Mouse (Mus musculus) heart, postnatal 0 days (tissue): ENCODE data around the gene Atxn1. TPM values are rescaled to one million over a fixed set of nuclear protein-coding genes. Genes with fewer than 3 reads are reported as not detected.

Experiments used
- ATAC-seq: fragments of 200-750 bp; cut with Nextera tagmentation; 2 replicates; pipeline ENCODE4 v1.8.0; 2017; ENCODE audit warnings: low read depth, moderate number of reproducible peaks, moderate library complexity; ENCODE audit not compliant: insufficient read depth
- DNase-seq: peaks from one replicate; pipeline ENCODE4 v3.0.0-alpha.2; 2016; ENCODE audit warnings: low spot score
- H3K27ac ChIP-seq: fragments of 300-500 bp; sonication (generic); 2 replicates; pipeline ENCODE4 v1.5.1; 2014; ENCODE audit warnings: low read depth, mild to moderate bottlenecking
- H3K27me3 ChIP-seq: fragments of 300-500 bp; sonication (generic); 2 replicates; pipeline ENCODE4 v1.6.1; 2014; ENCODE audit warnings: low read length, mixed read lengths; ENCODE audit not compliant: control insufficient read depth, insufficient read depth
- H3K36me3 ChIP-seq: fragments of 300-500 bp; sonication (generic); replicated peaks from 2 replicates; pipeline ENCODE4 v1.6.1; 2014; ENCODE audit warnings: low read length, mixed read lengths; ENCODE audit not compliant: control insufficient read depth, insufficient read depth
- H3K4me1 ChIP-seq: fragments of 300-500 bp; sonication (generic); 2 replicates; pipeline ENCODE4 v1.6.1; 2014; ENCODE audit warnings: antibody characterized with exemption; ENCODE audit not compliant: control insufficient read depth, insufficient read depth
- H3K4me2 ChIP-seq: fragments of 300-500 bp; sonication (generic); 2 replicates; pipeline ENCODE4 v1.6.1; 2014; ENCODE audit warnings: low read depth, mild to moderate bottlenecking, low read length, moderate library complexity
- H3K4me3 ChIP-seq: fragments of 300-500 bp; sonication (generic); 2 replicates; pipeline ENCODE4 v1.5.1; 2014; ENCODE audit warnings: low read depth, low read length
- H3K9ac ChIP-seq: fragments of 300-500 bp; sonication (generic); replicated peaks from 2 replicates; pipeline ENCODE4 v1.6.1; 2014; ENCODE audit warnings: low read depth, low read length, mixed read lengths
- H3K9me3 ChIP-seq: fragments of 300-500 bp; sonication (generic); replicated peaks from 2 replicates; pipeline ENCODE4 v1.6.1; 2016; ENCODE audit warnings: low read length; ENCODE audit not compliant: control insufficient read depth
- CTCF ChIP-seq: IDR thresholded peaks from 2 replicates; pipeline ENCODE4 v1.5.1; 2016; ENCODE audit warnings: antibody characterized with exemption, control low read depth, low read depth
- EP300 ChIP-seq: IDR thresholded peaks from 2 replicates; pipeline ENCODE4 v1.6.1; 2016; ENCODE audit warnings: antibody characterized with exemption, low read depth
- WGBS: fragments of 180-500 bp; shearing (Covaris S2); extraction: QIAGEN DNeasy Blood & Tissue Kit; methylation state at CpG from one replicate; pipeline ENCODE4 v1.1.7; 2014; 5-methylcytosine and 5-hydroxymethylcytosine counted together
- polyA plus RNA-seq: library from polyadenylated mRNA; unstranded; fragments of >200 nt; fragmentation: Nextera tagmentation; extraction: Ambion mirVana; gene quantifications from 2 replicates; pipeline ENCODE4 v1.2.1, GENCODE M21; 2015
- total RNA-seq: library from RNA; depleted of rRNA; stranded (reverse); fragments of >200 nt; gene quantifications from 2 replicates; pipeline ENCODE4 v1.2.3, GENCODE M21; 2014; ENCODE audit warnings: low replicate concordance

The Atxn1 gene
- total and polyA plus RNA-seq, 2 experiments from 2014 or later = 10.3 to 15.0 TPM

DNA sequence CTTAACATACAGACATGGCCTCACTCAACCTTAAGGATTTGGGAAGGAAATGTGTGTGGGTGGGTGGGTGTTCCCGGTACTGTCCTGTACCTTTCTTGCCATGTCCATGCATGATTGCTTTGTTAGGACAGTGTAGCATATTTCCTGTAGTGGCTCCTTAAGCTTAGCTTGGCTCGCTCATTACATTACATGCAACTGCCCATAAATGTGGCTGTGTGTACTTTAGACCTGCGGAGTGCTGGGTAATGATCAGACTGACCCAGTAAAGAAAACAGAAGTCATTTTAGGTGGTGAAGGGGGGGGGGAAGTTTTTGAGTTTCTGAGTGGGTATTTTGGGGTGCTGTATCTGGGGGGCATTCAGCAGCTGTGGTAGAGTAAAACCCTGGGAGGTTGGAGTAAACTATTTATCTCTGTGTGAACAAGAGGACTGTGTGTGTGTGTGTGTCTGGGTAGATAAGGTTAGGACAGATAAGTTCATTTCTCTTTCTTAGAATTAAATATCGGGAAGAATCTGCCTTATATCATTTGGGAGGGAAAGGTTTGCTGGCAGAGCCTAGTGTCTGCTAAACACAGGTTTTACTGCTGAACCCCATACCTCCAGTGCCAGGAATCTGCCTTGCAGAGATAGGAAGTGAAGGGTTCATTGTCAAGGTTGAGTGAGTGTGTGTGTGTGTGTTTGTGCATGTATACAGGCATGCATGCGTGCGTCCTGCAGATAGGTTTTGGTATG, 452.9 kb downstream of the Atxn1 start:
- no peak for TF ChIP-seq CTCF
- no peak for TF ChIP-seq EP300
- H3K4me3 ChIP-seq = no peak overlapping the region
- H3K9ac ChIP-seq = no peak overlapping the region; the same call in 1 of the 2 replicates
- no peaks in the 10 kb centered on the region for H3K27me3 ChIP-seq
- H3K36me3 ChIP-seq = peaks cover 9% of the 10 kb centered on the region
- H3K9me3 ChIP-seq = no peaks in the 10 kb centered on the region
- H3K27ac ChIP-seq = peak overlapping the region; percentile 47
- no peak for DNase-seq
- no peak overlapping the region for H3K4me2 ChIP-seq
- 49% methylated on average over 6 of the region's 6 CpGs for WGBS
- ATAC-seq = no peak
- peaks cover 59% of the 10 kb centered on the region for H3K4me1 ChIP-seq

DNA sequence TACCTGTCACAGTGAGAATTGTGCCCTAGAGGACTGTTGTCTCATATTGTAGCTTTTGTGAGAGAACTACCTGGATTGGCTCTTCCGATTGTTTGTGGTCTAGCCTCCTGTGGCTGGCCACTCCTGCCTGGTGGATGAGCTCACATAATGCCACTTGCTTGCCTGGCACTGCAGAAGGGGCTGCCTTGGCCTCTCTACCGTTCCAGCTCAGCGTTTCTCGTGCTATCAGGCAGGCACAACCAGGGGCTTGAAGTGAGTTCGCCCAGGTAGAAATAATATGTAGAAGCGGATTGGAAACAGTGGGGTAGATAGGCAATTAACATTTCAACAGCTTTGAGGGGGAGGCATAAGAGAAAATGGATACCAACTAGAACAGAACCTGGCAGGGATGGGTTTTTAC, 455.4 kb downstream of the Atxn1 start:
- Histone ChIP-seq H3K9me3 (no peaks in the 10 kb centered on the region), H3K27me3 (no peaks in the 10 kb centered on the region), H3K27ac (0 out of 2 replicates have a peak overlapping the region, but pooled peaks have one; percentile 4), H3K4me2 (peak overlapping the region; percentile 89), H3K9ac (peak overlapping the region; percentile 79), H3K36me3 (no peaks in the 10 kb centered on the region), H3K4me1 (peaks cover 44% of the 10 kb centered on the region), H3K4me3 (peak overlapping the region; percentile 57)
- no peak for TF ChIP-seq CTCF
- no peak for TF ChIP-seq EP300
- WGBS = 52% methylated on average over 6 of the region's 6 CpGs
- DNase-seq (no peak), ATAC-seq (no peak)

DNA sequence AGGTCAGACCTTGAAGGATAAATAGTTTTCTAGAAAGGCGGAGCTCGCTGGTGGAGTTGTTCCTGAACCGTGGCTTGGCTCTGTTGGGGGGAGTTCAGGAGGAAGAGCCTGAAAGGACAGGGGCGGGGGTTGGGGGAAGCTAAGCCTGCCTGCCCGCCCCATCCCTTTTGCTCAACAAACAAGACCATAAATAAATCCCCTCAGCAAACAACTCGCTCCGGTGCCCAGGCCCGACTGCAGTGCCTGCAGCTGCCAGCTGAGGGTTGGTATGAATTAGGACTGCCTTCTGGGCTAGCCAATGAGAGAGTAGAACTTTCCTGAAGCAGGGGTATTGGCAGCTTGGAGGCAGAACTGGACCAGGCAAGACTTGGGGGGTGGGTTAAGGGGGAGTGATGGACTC, 456.3 kb downstream of the Atxn1 start:
- H3K4me1 ChIP-seq = peaks cover 36% of the 10 kb centered on the region
- TF ChIP-seq CTCF (peak; percentile 22), EP300 (no peak)

GRCm38 (mm10) chr13:45507274-45508229, 457.3 kb downstream of the Atxn1 start, which contains the start of gene Gmpr:
Gmpr (plus strand) TSS chr13:45507444.
- Histone ChIP-seq H3K36me3 (no peaks in the 10 kb centered on the region), H3K9ac (peak within 1 kb of the TSS; percentile 79), H3K9me3 (no peaks in the 10 kb centered on the region), H3K27ac (peak within 1 kb of the TSS; percentile 92), H3K4me2 (peak within 1 kb of the TSS; percentile 89), H3K4me1 (peaks cover 26% of the 10 kb centered on the region), H3K4me3 (peak within 1 kb of the TSS; percentile 57), H3K27me3 (no peaks in the 10 kb centered on the region)
- WGBS = 1% methylated on average over 61 of the region's 63 CpGs
- TF ChIP-seq EP300 (no peak; the same call in 1 of the 2 replicates), CTCF (peak; percentile 22; the same call in 1 of the 2 replicates)
- peak; percentile 83 for DNase-seq
- peak; percentile 80 for ATAC-seq

More for the DNA sequence above, 456.3 kb downstream of the Atxn1 start:
- WGBS = 2% methylated on average over 8 of the region's 8 CpGs
- Histone ChIP-seq H3K9me3 (no peaks in the 10 kb centered on the region), H3K4me3 (peak overlapping the region; percentile 57), H3K9ac (peak overlapping the region; percentile 79), H3K4me2 (peak overlapping the region; percentile 89), H3K36me3 (no peaks in the 10 kb centered on the region), H3K27me3 (no peaks in the 10 kb centered on the region), H3K27ac (peak overlapping the region; percentile 92)
- DNase-seq (peak; percentile 85), ATAC-seq (peak; percentile 68)

DNA sequence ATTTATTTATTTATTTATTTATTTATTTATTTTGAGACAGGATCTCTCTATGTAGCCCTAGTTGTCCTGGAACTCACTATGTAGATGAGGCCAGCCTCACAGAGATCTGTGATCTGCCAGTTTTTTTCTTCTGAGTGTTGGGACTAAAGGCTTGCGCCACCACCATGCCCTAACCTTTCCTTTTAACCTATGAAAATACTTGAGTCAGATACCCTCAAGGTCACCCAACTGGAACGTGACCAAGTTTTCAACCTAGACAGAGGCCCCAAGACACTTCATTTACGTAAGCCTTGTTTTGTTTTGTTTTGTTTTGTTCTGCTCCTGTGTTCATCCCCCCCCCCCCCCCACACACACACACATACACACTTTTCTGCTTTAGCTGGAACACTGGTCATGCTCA, 459.3 kb downstream of the Atxn1 start:
- no peaks in the 10 kb centered on the region for H3K36me3 ChIP-seq
- 79% methylated on average over 3 of the region's 3 CpGs for WGBS
- H3K4me2 ChIP-seq = no peak overlapping the region

More for the DNA sequence above, 459.3 kb downstream of the Atxn1 start:
- ATAC-seq (no peak), DNase-seq (no peak)
- peaks cover 6% of the 10 kb centered on the region; the same call in 1 of the 2 replicates for H3K4me1 ChIP-seq
- no peak overlapping the region for H3K27ac ChIP-seq
- no peak overlapping the region for H3K9ac ChIP-seq
- TF ChIP-seq EP300 (no peak), CTCF (no peak)
- H3K4me3 ChIP-seq = no peak overlapping the region
- no peaks in the 10 kb centered on the region for H3K9me3 ChIP-seq
- H3K27me3 ChIP-seq = no peaks in the 10 kb centered on the region
